Mouse (Mus musculus) lung, postnatal 25 days (tissue): ENCODE data around the gene Fbxo22.
"Not testable (repeated sequence)": the region's sequence is repeated elsewhere in the genome, so short reads cannot be mapped to it uniquely, and the experiment has no call there.

Source experiments
- DNase-seq: peaks from one replicate; pipeline ENCODE4 v3.0.0; 2022; ENCODE audit warnings: low spot score

Fbxo22 gene

DNA sequence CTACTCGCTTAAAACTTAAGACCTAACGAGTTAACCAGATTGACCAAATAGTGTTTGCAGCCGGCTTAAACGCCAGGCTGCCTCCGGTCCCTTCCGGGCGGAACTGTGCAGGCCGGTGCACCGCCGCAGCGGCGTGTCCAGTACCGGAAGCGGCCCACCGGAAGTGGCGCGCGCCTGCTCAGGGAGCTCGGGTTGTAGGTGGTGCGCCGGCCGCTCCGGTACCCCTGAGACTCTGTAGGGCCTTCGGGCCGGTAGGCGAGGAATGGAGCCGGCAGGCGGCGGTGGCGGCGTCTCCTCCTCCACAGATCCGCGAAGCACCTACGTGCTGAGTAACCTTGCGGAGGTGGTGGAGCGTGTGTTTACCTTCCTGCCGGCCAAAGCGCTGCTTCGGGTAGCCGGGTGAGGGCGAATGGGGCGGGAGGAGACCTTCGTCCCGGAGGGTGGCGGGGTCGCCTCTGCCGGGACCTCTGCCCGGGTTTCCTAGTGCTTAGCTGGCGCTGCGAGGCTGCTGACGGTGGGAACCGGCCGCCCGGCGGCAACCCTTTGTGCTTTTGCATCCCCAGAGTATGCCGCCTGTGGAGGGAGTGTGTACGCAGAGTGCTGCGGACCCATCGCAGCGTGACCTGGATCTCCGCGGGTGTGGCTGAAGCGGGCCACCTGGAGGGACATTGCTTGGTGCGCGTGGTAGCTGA, at the start of gene Fbxo22:
Fbxo22 (plus strand) TSS at position 136 of the 692 bp plus-strand sequence.
- peak; percentile 79 for DNase-seq

DNA sequence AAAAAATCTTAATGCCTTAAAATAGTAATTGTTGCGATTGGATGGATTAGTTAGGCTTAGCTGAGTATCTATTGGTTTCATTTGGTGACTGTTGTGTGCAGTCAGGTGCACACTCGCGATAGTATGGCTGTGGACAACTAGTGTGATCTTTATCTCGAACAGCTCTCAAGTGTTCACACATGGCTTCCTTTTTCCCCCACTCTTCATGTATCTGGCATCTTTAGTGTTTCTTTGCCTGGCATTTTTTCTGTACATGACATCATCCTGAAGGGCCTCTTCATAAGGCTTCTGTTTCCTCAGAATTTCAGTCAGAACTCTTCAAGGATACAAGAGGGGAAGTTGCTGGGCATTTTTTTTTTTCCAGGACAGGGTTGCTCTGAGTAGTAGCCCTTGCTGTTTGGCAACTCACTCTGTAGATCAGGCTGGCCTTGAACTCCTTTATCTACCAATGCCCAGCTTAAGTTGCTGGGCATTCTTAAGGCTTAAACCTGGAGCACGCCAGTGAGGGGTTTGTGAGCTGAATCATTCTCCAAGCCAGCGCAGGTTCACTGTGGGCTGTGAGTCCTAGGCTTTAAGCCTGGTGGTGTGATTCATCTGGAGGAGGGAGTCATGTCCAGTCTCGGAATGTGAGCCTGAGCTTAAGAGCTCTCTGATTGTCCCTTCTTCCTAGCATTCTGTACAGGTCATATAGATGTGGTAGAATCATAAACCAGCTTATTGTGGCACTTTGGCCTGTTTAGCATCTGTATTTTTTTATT, 37.9 kb upstream of the Fbxo22 start:
- DNase-seq, result peak; percentile 14

DNA sequence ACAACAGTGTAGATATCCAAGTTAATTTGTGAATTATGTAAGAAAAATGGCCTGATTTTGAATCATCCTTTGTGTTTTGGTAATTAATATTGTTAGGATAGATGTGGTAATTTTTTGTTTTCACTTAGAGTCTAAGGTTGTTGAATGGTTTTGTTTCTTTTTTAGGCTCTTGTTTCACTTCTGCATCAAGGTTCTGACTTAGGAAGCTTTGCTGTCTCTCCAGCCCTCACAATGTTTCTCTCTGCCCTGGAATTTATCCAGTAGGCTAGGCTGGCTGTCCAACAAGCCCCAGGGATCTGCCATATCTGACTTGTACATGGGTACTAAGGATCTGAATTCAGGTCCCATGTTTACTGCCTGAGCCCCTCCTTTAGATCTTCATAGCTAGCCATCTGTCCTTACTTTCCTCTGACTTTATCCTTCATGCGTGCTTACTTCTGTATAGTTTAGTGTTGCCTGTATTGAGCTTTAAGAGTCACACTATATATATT, 36.5 kb upstream of the Fbxo22 start:
- DNase-seq, result no peak

DNA sequence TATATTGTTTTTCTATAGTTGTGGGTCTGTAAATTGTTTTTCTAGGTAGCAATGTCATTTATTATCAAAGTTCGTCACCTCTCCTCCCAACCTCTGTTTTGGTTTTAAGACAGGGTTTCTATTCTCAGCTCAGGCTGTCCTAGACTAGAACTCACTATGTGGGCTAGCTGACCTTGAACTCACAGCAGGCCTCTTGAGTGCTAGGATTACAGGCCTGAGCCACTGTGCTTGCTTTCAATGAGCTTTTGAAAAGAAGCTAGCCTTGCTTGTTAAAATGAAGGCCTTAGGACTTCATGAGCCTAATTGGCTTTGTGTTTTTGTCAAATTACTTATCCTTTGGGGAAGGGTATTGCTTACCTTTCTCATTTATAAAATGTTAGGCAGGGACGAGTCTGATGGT, 34.5 kb upstream of the Fbxo22 start:
- no peak for DNase-seq

DNA sequence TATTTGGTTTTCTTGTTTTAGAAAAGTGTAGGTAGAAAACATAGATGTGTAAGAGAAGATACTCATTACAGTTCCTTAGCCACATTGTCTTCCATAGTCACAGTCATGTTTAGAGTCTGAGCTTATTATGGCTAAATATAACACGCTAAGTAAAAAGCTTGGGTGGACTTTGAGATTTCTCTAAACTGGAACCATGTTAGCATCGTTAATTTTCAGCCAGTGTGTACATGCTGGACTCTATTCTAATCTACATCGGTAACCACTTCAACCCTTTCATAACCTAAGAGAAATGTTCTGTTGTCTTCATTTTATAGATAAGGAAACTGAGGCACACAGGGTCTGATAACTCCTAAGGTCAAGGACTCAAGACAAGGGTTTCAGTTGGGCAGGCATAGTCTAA, 12.8 kb upstream of the Fbxo22 start:
- DNase-seq, result no peak

DNA sequence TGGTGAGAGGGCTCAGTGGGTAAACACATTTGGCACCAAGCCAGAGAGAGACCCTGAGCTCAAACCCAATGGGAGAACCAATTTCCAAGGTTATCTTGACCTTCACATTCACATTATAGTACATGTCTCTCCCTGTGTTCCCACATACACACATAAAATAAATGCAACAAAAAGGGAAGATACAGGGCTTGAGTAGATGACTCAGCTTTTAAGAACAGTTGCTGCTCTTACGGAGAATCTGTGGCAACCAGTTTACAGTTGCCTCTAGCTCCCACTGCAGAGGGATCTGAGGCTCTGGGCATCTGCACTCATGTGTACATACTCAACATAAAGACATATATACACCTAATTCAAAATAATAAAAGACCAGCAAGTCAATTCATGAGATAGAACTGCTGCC, 10.5 kb upstream of the Fbxo22 start:
- no peak for DNase-seq

DNA sequence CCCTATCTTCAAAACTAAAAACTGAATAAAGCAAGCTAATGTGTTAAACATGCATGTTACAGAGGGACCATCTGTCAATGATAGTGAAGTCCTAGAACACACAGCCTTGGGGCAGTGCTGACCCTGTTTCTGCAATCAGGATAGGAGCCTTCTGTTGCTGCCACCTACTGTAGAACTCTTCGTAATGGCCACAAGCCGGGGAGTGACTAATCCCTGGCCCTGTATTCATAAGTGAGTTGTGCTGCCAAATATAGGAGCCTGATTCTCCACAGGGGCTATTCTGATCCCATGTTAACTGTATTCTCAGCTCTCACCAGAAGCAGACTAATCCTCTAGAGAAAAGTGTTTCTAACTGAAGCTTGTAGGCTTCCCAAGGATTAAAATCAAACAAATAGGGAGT, 9.4 kb upstream of the Fbxo22 start:
- DNase-seq, result no peak

DNA sequence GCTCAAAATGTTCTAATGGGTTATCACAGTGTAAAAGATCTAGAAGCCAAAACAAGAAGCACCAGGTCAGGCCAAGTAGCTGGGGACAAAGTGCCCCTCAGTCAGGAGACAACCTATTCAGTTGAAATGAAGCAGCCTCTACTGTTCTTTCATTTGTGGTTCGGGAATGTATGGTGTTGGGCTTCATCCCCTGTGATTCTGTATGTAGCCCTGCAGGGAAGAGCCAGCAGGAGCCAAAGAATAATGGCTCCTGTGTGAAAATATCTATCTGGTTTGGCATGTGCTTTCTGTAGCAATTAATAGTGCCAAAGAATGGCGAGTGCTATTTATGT, 301 bp upstream of the Fbxo22 start:
- no peak for DNase-seq

DNA sequence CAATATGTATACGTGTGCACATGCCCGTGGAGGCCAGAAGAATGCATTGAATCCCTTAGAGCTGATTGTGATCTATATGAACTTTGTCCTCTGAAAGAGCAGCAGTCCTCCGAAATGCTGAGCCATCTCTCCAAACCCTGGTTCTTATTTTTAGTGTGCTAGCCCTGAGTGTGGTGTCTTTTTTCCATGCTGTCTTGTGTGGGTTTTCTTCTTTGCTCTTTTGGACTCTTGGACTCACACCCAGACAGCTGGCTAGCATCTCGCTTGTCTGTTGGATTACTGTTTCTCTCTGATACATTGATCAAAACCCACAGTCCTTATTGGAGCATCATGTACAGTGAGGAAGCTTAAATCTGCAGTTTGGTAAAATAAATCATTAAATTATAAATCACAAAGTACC, 2.9 kb downstream of the Fbxo22 start:
- DNase-seq, result no peak

DNA sequence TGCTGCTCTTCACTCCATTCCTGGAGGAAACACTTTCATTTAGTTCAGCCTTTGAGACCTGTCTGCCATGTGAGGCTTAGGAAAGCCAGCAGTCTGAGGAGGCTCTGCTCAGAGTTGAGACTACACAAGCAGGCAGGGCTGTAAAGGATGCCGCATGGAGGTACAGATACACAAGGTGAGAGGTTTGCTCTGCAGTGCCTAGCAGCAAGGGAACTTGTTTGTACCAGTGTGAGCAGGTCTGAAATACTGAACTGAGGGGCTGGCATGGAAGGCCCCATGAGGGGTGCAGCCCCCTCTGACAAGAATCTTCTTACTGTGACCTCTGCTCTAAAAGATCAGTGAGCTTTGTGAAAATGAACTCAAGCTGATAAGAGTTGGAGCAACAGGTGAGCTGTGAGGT, 4.7 kb downstream of the Fbxo22 start:
- no peak for DNase-seq

DNA sequence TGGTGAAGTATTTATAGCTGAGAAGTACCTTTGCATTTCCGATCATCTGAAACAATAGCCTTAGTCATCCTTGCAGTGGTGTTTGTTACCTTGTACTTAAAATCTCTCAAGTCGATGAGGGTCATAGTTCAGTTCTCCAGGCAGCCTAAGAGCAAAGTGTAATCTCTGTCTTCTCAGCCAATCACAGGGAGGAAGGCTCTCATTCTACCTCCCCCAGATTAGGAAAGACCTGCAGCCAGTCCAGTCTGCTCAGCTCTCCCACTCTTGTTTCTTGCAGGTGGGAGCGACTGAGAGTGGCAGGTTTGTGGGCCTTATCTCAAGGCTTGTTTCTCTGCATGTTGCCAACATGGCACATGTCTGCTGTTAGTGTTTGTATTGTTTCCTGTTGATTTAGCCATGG, 6.3 kb downstream of the Fbxo22 start:
- DNase-seq, result no peak

DNA sequence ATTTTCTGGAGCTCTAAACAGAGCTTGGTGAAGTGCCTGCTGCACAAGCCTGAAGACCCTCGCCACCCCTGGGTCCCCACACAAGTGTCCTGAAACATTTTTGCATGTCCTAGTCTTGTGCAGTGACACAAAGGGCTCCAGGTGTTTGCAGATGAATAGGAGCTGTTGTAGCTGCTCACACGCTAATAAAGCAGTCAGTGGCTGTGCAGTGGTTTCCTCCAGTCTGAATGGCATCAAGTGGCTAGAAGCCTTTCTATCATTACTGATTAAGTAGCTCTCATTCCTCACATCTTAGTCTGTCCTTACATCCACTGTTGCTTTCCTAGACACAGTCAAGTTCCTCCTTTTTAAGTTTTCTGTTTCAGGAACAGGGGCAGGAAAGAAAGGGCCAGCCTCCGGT, 6.9 kb downstream of the Fbxo22 start:
- DNase-seq, result no peak

DNA sequence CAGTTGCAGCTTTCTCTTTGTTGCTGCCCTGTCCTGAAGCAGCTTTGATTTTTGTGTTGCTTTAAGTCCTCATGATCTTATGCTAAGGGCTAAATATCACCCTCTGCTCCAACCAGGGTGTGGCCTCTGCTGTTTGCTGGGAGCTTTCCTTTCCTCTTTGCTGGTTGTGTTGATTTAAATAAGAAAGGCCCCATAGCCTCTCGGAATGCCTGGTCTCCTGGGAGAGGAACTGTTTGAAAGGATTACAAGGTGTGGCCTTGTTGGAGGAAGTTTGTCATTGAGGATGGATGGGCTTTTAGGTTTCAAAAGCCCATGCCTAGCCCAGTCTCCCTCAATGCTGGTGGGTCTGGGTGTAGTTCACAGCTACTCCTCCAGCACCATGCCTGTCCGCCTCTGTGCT, 7.4 kb downstream of the Fbxo22 start:
- DNase-seq, result no peak

DNA sequence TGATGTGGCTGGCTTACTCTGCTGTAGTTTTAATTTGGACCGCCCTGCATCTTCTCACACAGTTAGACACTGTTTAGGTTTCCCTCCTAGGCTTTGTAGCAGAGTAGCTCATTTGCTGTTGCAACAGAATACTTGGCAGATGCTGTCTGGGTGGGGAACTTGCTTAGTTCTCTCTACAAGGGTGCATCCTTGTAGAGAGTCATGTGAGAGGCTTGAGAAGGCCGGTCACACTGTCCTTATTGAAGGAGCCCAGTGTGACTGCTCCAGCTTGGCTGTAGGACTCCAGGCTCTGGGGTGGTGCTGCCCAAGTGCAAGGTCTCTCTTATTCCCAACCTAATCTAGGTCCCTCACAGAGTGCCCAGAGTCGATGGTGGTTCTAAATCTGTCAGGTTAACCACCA, 8.7 kb downstream of the Fbxo22 start:
- peak; percentile 7 for DNase-seq

DNA sequence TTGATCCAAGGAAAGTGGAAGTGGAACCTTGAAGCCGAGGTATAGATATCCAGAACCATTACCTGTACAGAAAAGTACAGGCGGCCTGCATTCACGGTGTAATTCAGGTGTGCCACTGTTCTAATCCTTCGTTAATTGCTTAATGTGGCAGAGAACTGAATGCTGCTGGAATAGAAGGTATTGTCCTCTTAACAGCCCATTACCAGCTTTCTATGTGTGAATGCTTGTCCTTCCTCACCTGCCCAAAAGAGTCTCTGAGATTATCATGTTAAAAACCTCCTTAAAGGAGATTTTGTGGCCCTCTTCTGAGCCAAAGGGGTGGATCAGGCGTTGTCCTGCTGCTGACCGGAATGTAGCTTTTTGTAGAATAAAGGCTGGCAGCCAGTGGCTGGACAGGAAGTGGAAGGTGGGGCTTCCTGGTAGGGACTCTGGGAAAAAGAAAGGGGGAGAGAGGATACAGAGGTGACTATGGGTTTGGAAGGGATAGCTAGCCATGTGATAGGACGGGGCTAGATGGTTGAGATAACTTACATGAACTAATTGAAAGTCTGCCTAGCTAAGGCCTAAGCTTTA, 16.5 kb downstream of the Fbxo22 start:
- no peak for DNase-seq

DNA sequence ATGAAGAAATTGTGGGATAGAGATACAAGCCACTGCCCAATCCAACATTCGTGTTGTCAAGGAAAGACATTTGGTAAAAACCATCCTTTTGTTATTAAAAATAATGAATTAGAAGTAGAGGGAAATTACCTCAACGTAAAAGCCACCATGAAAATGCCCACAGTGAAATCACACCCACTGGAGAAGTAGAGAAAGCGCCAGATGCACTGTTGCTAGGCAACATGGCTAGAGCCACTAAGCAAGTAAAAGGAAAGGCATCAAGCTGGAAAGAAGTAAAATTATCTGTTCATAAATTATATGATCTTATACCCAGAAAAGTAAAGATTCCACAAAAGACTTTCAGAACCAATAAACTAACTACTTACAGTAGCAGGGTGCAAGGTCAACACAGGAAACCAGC, 17.5 kb downstream of the Fbxo22 start:
- no peak for DNase-seq

DNA sequence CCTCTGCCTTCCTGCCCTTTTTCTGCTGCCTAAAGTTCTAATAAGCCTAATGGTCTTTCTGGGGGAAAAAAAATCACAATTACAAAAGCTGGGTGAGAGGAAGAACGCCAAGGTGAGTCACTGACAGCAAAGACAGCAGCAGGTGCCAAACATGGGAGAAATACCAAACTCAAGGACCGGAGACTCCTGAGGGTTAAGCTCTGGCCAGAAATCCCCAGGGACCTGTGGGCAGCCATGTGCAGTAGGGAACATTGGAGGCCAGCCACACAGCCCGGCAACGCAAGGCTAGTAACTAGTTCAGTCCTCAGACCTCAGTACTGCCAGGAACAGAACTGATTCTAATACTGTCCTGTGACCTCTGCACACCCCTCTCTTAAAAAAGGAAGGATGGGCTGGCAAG, 19.4 kb downstream of the Fbxo22 start:
- DNase-seq, result no peak

DNA sequence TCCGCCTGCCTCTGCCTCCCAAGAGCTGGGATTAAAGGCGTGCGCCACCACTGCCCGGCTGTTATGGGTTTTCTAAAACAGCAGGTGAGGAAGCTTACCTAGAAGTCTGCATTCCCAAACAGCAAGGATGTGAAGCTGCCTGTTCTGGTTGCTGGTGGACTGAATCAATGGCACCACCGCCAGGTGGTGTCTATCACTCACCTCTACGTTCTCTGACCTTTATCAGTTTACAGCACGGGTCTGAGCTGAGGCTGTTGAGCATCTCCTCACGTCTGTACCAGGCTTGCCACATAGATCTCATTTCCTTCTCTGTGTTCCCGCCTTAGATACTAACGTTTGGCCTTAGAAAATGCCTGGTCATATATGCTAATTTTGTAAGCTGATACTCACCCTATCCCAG, 20.3 kb downstream of the Fbxo22 start:
- no peak for DNase-seq

DNA sequence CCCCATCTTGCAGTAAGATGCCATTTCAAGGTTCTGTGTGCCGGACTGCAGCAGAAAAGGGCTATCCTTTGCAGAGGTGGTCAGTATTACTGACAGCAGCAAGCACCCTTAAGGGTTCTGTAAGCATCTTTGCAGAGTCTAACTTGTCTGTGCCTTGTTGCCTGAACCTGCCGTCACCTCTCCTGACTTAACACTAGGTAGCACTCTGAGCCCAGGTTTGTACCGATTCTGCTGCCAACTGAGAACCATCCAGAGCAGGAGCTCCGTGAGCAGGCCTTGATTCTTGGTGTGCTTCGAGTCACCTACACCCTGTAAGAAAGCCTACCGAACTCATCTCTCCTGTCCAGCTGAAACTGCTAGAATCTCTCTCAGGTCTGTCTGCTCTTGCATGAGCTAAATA, 22.8 kb downstream of the Fbxo22 start:
- no peak for DNase-seq

DNA sequence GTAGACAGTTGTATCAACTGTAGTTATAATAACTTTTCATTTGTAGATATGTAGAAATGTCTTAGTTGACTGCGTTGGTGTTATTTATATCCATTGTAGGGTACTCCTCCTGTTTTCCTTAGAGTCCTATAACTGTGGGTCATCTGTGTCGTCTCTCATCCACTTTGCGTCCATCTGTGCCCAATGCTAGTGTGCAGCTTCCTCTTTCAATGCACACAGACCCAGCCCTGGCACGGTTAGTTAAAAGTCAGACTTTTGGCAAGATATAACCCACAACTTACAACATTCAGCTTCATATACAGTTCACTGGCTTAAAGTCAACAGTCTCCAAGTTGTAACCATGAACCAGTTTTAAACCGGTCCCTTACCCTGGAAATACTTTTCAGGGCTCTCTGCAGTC, 23.4 kb downstream of the Fbxo22 start:
- DNase-seq, result no peak

DNA sequence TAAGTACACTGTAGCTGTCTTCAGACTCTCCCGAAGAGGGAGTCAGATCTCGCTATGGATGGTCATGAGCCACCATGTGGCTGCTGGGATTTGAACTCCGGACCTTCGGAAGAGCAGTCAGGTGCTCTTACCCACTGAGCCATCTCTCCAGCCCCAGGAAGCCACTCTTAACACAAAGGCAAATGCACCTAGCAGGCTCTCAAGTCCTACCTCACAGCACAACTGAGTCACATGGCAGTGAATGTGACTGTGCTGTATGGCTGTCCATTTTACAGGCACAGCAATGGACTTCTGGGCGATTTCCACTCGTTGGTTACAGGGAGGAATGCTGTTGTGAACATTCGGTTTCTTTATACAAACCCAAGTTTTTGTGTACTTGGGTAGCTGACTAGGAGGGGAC, 23.9 kb downstream of the Fbxo22 start:
- no peak for DNase-seq

DNA sequence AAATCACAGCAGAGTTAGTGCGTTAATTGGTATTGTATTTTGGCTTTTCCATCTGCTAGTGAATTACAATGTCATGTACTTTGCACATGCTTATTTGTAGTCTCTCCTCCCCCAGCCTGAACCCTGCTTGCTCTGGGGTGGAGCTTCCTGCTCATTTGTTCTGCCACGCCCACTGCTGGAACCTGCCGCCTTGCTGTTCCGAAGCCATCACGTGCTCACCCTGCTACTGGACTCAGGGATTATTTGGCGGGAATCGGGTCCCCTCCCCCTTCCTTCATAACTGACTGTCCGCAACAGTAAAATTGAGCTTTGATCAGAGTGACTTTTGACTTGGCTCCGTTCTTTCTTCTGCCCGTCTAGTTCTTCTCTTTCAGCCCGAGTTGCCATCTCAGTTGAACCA, 24.4 kb downstream of the Fbxo22 start:
- not testable (repeated sequence) for DNase-seq
